Mouse (Mus musculus) ovary, adult 18-20 months (tissue): ENCODE data around the gene Sdf2.
"Not testable (repeated sequence)": the region's sequence is repeated elsewhere in the genome, so short reads cannot be mapped to it uniquely, and the experiment has no call there.

Source experiments
- DNase-seq: peaks from one replicate; pipeline ENCODE4 v3.0.0; 2022; ENCODE audit warnings: low spot score, mixed read lengths

Sdf2 gene

DNA sequence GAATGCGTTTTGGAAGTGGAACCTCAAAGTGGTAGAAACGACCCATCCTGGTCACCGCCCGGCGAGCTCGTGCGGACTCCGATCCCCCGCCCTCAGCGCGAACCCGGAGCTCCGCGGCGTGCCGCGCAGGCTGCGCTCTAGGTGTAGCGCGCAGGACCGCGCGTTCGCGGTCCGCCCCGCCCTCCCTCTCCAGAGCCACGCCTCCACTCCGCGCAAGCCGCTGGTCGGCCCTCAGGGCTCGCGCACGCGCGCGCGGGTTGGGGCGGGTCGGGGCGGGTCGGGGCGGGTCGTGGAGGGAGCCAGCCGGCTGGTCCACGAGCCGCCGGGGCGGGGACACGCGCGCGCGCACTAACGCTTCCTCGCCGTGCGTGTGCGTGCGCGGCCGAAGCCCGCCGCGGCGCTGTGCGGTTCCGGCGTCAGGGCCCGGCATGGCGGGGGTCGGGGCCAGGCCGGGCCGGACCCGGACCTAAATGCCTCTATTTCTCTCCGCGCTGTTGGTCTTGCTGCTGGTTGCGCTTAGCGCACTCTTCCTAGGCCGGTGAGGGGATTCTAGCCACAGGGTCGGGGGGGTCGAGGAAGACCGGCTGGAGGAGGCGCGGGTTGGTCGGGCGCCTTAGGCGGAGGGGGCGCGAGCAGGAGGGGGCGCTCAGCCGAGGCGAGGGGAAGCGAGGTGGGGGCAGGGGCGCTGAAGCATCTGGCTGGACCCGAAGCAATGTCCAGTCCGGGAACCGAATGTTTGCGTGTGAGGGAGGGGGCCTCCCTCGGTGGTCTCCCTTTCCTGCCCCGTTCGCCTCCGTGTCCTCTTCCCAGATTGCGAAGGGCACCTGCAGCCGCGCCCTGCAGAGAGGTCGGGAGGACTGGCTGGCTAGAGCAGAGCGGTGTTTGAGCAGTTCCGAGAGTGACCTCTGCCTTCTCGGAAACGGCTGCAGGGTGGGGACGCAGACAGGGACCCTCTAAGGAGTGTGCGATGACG lies 16.1 kb downstream of the Sdf2 start, which contains the start of gene 2610507B11Rik:
Gene 2610507B11Rik, plus strand, starts transcription at position 373 of the 973 bp plus-strand sequence.
- DNase-seq = peak; percentile 90

DNA sequence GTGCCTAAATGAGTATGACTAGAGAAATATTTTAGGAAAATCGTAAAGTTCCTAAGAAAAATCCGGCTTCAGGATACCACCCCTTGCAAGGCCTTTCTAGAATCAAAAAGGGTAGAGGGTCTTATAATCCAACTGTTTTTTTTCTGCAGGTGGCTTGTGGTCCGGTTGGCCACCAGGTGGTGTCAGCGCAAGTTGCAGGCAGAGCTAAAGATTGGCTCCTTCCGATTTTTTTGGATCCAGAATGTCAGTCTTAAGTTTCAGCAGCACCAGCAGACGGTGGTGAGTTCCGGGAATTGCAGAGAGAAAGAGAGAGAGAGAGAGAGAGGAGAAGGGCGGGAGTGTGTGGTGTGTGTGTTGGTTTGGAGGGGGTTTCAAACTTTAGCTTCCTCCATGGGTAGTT lies 17.0 kb downstream of the Sdf2 start:
- no peak for DNase-seq

DNA sequence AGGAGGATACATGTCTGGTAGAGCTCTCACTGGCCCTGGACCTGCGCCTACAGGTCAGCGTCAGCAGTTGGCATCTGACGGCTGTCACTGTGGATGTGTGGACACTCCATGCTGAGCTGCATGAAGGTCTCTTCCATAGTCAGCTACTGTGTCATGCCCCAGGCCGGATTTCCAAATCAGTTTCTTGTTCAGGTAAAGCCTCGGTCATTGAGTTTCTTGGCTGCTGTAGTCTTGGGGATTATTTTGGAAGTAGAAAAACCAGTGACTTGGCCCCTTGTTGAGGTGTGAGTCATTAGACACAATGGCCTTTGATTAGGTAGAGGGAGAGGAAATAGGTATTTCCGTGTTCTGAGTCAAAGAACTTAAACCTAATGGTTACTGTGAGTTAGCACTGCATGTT lies 20.0 kb downstream of the Sdf2 start:
- DNase-seq = no peak

DNA sequence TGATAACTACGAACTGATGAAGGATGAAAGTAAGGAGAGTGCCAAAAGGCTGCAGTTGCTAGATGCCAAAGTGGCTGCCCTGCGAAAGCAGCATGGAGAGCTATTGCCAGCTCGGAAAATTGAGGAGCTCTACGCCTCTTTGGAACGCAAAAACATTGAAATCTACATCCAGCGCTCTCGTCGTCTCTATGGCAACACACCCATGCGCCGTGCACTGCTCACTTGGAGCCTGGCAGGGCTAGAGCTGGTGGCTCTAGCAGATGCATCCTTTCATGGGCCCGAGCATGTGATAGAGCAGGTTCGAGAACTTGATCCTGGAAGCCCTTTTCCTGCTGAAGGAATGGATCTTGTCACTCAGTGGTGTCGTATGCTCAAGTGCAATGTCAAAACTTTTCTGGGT lies 26.4 kb downstream of the Sdf2 start:
- no peak for DNase-seq

DNA sequence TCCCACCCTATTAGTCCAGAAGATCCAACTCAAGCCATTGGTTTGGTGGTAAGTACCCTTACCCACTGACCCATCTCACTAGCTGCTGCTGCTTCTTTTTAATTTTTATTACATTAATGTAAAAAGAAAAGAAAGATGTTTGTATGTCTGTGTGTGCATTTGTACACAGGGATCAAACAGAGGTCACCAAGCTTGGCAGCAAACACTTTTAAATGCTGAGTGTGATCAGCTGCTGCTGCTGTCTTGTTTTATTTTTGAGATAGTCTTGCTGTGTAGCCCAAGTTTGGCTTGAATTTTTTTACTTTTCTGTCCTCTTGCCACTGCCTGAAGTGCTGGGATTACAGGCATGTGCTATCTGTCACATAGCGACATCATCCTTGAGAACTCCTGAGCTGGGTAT lies 30.1 kb downstream of the Sdf2 start:
- DNase-seq = no peak

DNA sequence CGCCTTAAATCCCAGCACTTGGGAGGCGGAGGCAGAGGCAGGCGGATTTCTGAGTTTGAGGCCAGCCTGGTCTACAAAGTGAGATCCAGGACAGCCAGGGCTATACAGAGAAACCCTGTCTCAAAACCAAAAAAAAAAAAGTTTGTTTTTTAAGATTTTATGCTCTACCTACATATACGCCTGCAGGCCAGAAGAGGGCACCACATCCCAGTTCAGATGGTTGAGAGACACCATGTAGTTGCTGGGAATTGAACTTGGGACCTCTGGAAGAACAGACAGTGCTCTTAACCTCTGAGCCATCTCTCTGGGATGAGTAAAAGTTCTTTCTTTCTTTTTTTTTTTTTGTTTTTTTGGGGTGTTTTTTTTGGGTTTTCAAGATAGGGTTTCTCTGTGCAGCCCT lies 30.6 kb downstream of the Sdf2 start:
- DNase-seq = not testable (repeated sequence)

DNA sequence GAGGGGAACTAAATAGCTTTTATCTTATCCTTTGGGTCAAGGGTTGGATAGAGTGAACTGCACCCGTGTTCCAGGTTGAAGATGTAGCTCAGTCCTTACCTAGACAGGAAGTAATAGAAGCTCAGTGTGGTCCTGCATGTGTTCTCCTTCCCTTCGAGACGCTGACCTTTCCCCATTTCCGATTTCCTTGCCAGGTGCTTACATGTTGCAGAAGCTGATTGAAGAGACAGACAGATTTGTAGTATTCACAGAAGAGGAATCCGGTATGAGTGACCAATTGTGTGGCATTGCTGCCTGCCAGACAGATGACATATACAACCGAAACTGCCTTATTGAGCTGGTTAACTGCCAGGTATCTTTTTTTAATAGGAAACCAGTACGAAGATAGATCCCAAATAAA lies 33.3 kb downstream of the Sdf2 start:
- DNase-seq = no peak

DNA sequence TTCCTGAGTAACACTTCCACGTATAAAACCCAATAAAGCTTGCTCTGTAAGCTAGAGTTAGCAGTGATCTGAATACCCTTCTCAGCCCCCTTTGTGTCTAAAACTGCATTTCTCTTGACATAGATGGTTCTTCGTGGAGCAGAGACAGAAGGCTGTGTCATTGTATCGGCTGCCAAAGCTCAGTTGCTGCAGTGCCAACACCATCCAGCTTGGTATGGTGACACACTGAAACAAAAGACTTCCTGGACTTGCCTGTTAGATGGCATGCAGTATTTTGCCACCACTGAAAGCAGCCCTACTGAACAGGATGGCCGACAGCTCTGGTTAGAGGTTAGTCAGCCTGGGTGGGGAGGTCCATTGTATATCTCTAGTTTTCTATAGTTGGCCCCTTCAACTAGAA lies 34.0 kb downstream of the Sdf2 start:
- DNase-seq = no peak

DNA sequence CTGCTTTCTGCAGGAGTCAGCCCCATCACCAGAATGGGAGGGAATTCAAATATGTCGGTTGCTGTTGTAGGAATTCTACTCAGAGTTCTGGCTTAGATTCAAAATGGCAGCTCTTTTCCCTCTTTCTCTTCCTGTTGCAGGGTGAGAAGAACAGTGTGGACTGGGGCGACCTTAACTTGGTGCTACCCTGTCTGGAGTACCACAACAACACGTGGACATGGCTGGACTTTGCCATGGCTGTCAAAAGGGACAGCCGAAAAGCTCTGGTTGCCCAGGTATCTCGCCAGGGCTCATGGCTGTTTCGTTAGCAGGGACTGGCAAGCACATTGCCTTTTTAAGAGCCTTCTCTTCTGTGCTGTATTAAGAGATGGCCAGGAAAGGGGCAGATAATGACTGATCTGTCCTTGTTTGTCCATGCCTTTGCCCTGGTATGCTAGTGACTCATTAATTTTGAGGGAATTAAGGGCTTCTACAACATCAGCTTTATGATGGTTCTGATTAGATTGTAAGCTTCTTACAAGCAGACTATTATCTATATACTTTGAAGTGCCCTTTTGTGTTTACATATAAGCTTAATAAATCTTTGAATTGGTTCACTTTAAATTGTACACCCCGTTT lies 43.7 kb downstream of the Sdf2 start:
- DNase-seq = no peak

DNA sequence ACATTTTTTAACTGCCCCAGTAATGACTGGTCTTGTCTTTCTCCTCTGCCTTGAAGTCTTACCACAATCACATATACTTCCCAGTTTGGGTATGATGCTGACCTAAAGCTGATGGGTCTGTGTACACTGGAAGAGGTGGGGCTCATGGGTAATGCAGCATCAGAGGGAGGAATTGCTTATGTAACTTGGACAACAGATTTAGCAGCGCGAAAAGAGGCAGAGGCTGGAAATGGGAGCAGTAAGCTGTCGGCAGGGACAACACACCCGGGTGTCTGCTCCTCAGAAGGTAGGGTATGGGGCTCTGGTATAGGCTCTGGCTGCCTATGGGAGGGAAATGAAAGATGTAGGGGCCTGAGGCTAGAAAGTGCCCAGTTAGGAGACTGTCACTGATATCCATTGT lies 45.1 kb downstream of the Sdf2 start, which contains the start of gene BC030499:
Gene BC030499, plus strand, starts transcription at position 188 of the 400 bp plus-strand sequence.
- DNase-seq = no peak

DNA sequence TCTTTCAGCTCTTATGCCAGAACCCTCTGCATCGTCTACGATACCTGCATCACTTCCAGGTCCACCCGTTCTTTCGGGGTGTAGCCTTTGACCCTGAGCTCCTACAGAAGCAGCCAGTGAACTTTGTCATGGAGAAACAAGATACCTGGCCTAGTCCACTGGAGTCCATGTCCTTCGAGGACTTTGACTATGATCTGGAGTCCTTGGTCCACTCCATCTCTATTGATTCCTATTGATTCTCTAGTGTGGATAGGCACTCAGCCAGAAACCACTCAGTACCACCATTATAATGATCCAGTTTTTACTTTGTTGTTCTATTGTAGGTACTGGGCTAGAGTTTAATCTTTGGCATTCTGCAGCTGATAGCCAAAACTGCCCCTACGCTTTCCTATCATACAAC lies 49.0 kb downstream of the Sdf2 start:
- no peak for DNase-seq

DNA sequence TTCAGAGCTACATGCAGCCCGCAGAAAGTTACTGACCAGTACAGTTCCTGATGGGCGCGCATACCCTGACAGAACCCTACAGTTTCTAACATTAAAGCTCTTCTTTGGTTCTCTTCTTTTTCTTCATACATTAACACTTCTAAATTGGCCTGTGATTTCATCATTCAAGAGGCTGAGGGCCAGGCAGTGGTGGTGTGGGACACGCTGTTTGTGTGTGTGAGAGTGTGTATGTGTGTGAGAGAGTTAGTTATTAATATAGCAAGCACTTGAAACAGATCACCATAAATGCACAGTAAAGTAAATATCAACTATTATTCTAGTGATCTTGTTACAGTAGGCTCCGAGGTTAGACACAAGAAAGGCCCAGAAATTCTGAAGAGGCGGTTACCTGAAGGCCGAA lies 55.4 kb downstream of the Sdf2 start:
- no peak for DNase-seq

DNA sequence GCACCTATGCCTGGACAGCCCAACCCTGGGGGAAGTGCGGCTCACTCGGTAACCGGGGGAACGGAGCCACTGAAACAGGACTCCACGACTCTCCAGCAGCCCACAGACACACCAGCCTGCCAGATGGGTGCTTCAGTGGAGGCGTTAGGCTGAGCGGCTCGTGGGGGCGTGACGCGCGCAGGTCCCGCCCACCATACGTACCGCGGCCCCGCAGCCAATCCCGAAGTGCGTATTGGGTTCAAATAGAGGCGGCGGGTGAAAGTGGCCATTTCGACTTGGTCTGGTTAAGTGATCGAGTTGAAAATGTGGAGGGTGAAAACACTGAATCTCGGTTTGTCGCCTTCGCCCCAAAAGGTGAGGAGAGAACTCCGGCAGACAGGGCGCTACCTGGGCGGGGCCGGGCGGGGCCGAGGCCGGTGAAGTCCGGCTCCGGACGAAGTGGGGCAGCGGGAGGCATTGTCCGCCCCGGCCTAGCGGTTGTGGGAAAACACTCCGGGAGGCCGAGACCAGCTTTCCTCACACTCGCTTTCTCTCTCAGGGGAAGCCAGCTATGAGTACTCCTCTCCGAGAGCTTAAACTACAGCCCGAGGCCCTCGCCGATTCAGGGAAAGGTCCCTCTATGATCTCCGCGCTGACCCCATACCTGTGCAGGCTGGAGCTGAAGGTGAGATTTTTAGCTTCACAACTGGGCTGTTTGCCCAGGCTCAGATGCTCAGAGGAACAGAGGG lies 56.0 kb downstream of the Sdf2 start, which contains the start of gene Spag5:
Gene Spag5, plus strand, starts transcription at position 173 of the 728 bp plus-strand sequence.
- DNase-seq = peak; percentile 82
